Mouse (Mus musculus) bone marrow, adult 2 months (tissue): ENCODE results near the gene Klrg2. TPM values are rescaled to one million over a fixed set of nuclear protein-coding genes. Genes with fewer than 3 reads are reported as not detected.
A peak's percentile ranks its signal among the peaks of the same experiment; 100 is the strongest.
"Not testable (repeated sequence)": the region's sequence is repeated elsewhere in the genome, so short reads cannot be mapped to it uniquely, and the experiment has no call there.

Source experiments
- H3K27ac ChIP-seq: fragments of 200-500 bp; 2 replicates; pipeline ENCODE4 v1.5.1; 2012; ENCODE audit warnings: low read depth, mild to moderate bottlenecking, control low read depth, inconsistent platforms, low read length; ENCODE audit not compliant: control insufficient read depth, poor library complexity, insufficient read depth
- H3K4me1 ChIP-seq: fragments of 200-500 bp; 2 replicates; pipeline ENCODE4 v1.6.1; 2011; ENCODE audit warnings: low read length; ENCODE audit not compliant: control insufficient read depth, insufficient read depth
- H3K4me3 ChIP-seq: fragments of 200-500 bp; replicated peaks from 2 replicates; pipeline ENCODE3; 2011; ENCODE audit warnings: mild to moderate bottlenecking, low read depth, low read length, control low read depth; ENCODE audit not compliant: control insufficient read depth
- CTCF ChIP-seq: fragments of 200-500 bp; IDR thresholded peaks from 2 replicates; pipeline ENCODE4 v1.5.1; 2011; ENCODE audit warnings: low read length, control low read depth; ENCODE audit not compliant: control insufficient read depth, insufficient read depth
- POLR2A ChIP-seq: fragments of 200-500 bp; IDR thresholded peaks from 2 replicates; pipeline ENCODE4 v1.6.1; 2011; ENCODE audit warnings: low read depth, mild to moderate bottlenecking, control low read depth, low read length, borderline replicate concordance; ENCODE audit not compliant: control insufficient read depth
- WGBS: fragments of 180-500 bp; shearing (Covaris S2); methylation state at CpG from one replicate; pipeline ENCODE4 v1.1.7; 2018; 5-methylcytosine and 5-hydroxymethylcytosine counted together
- polyA plus RNA-seq: library from polyadenylated mRNA; stranded (reverse); fragments of >200 nt; gene quantifications from 2 replicates; pipeline ENCODE4 v1.2.4, GENCODE M21; 2011; ENCODE audit warnings: low replicate concordance; ENCODE audit not compliant: missing spikeins, insufficient read depth, insufficient read length

The Klrg2 gene
- not detected in 2 replicates for polyA plus RNA-seq

GRCm38 (mm10) chr6:38636852-38637618 is at the start of gene Klrg2:
Gene Klrg2, minus strand, starts transcription at chr6:38637242.
- TF ChIP-seq CTCF (no peak), POLR2A (no peak)
- peak within 1 kb of the TSS; percentile 37 for H3K4me3 ChIP-seq

GRCm38 (mm10) chr6:38682532-38682931 is 45.5 kb upstream of the Klrg2 start:
- no peak for TF ChIP-seq CTCF
- no peak for TF ChIP-seq POLR2A
- no peak overlapping the region for H3K4me3 ChIP-seq
- no peak overlapping the region for H3K27ac ChIP-seq
- H3K4me1 ChIP-seq: no peaks in the 10 kb centered on the region
- 73% methylated on average over 2 of the region's 2 CpGs for WGBS

More at GRCm38 (mm10) chr6:38636852-38637618, at the start of gene Klrg2:
- H3K4me1 ChIP-seq: no peaks in the 10 kb centered on the region; the same call in 1 of the 2 replicates
- no peak within 1 kb of the TSS for H3K27ac ChIP-seq
- WGBS: 2% methylated on average over 60 of the region's 60 CpGs

- no peak overlapping the region for H3K4me3 ChIP-seq
- 67% methylated on average over 9 of the region's 9 CpGs for WGBS
- no peak overlapping the region for H3K27ac ChIP-seq
- no peaks in the 10 kb centered on the region for H3K4me1 ChIP-seq
- TF ChIP-seq POLR2A: no peak
- TF ChIP-seq CTCF: no peak
Observed at GRCm38 (mm10) chr6:38677629-38678028, 40.6 kb upstream of the Klrg2 start.

GRCm38 (mm10) chr6:38676723-38677122 is 39.7 kb upstream of the Klrg2 start:
- Histone ChIP-seq H3K4me3 (no peak overlapping the region), H3K4me1 (no peaks in the 10 kb centered on the region), H3K27ac (no peak overlapping the region)
- WGBS: 62% methylated on average over 14 of the region's 14 CpGs
- TF ChIP-seq POLR2A: no peak
- no peak for TF ChIP-seq CTCF

GRCm38 (mm10) chr6:38676217-38676616 is 39.2 kb upstream of the Klrg2 start:
- no peak overlapping the region for H3K27ac ChIP-seq
- WGBS: 75% methylated on average over 6 of the region's 6 CpGs
- no peak overlapping the region for H3K4me3 ChIP-seq
- H3K4me1 ChIP-seq: no peaks in the 10 kb centered on the region
- TF ChIP-seq POLR2A (no peak), CTCF (no peak)

GRCm38 (mm10) chr6:38672011-38672410 is 35.0 kb upstream of the Klrg2 start:
- H3K4me1 ChIP-seq: no peaks in the 10 kb centered on the region
- H3K27ac ChIP-seq: no peak overlapping the region
- 83% methylated on average over 3 of the region's 3 CpGs for WGBS
- no peak overlapping the region for H3K4me3 ChIP-seq
- TF ChIP-seq POLR2A (no peak), CTCF (no peak)

GRCm38 (mm10) chr6:38671270-38671669 is 34.2 kb upstream of the Klrg2 start:
- WGBS: 60% methylated on average over 7 of the region's 7 CpGs
- H3K4me3 ChIP-seq: no peak overlapping the region
- H3K4me1 ChIP-seq: no peaks in the 10 kb centered on the region
- no peak for TF ChIP-seq CTCF
- TF ChIP-seq POLR2A: no peak
- H3K27ac ChIP-seq: no peak overlapping the region

- WGBS: 88% methylated on average over 1 of the region's 1 CpGs
Observed at GRCm38 (mm10) chr6:38670488-38670887, 33.4 kb upstream of the Klrg2 start.

More at GRCm38 (mm10) chr6:38670488-38670887, 33.4 kb upstream of the Klrg2 start:
- not testable (repeated sequence) for H3K27ac ChIP-seq, H3K4me1 ChIP-seq, H3K4me3 ChIP-seq
